Mouse (Mus musculus): ENCODE data around the gene Tmeff2.

DNA sequence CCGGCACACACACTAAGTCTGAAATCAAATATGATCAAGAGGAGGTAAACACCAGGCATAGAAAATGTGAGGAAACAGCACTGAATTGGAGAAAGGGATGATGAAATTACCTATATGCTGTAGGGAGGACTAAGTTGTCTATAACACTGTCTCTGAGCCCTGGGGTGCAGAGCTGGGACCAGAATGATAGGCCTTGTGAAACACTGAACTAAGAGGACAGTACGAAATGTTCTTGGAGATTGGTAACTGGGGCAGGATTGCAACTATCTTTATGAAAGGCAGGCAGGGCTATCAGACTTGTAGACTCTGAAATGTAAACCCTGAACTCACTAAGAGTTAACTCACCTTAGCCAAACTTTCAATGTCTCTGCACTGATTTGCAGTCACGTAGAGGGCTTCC lies 242.3 kb downstream of the Tmeff2 start:
- TF ChIP-seq CTCF (IDR thresholded peaks at IDR 0.05; ENCODE audit: borderline replicate concordance, control insufficient read depth, extremely low read depth, insufficient read depth, low read length, poor library complexity) (no peak), POLR2A (IDR thresholded peaks at IDR 0.05; ENCODE audit: control insufficient read depth, extremely low read depth, insufficient read depth, low read length, poor library complexity) (no peak)
